Mouse (Mus musculus) heart, embryonic 14.5 days (tissue): ENCODE data around the gene Pcgf2. TPM values are rescaled to one million over a fixed set of nuclear protein-coding genes. Genes with fewer than 3 reads are reported as not detected.
A peak's percentile ranks its signal among the peaks of the same experiment; 100 is the strongest.

Experiments
- ATAC-seq: fragments of 200-750 bp; cut with Nextera tagmentation; 2 replicates; pipeline ENCODE4 v1.8.0; 2017; ENCODE audit warnings: low read depth, moderate TSS enrichment; ENCODE audit not compliant: insufficient number of reproducible peaks, insufficient read depth, low FRiP score
- H3K27ac ChIP-seq, 2 experiments: fragments of 200-500 bp in 1 of 2; fragments of 300-500 bp in 1 of 2; sonication (generic) in 1 of 2; replicated peaks in 1 of 2; 2 replicates each; pipeline ENCODE4 v1.5.1; 2012 to 2014; ENCODE audit warnings: low read depth in 2 of 2, low read length in 2 of 2, control low read depth in 1 of 2, mild to moderate bottlenecking in 1 of 2, mixed read lengths in 1 of 2; ENCODE audit not compliant: control insufficient read depth in 1 of 2, insufficient read depth in 1 of 2
- H3K27me3 ChIP-seq: fragments of 300-500 bp; sonication (generic); 2 replicates; pipeline ENCODE4 v1.6.1; 2014; ENCODE audit warnings: mild to moderate bottlenecking, low read length, control low read depth; ENCODE audit not compliant: control insufficient read depth, insufficient read depth
- H3K36me3 ChIP-seq: fragments of 300-500 bp; sonication (generic); 2 replicates; pipeline ENCODE4 v1.6.1; 2014; ENCODE audit warnings: mild to moderate bottlenecking, control low read depth, low read length, mixed read lengths; ENCODE audit not compliant: control insufficient read depth, insufficient read depth
- H3K4me1 ChIP-seq, 2 experiments: fragments of 200-500 bp in 1 of 2; fragments of 300-500 bp in 1 of 2; sonication (generic) in 1 of 2; 2 replicates each; pipeline ENCODE4 v1.6.1; 2012 to 2014; ENCODE audit warnings: low read length in 2 of 2, control low read depth in 1 of 2, mixed read lengths in 1 of 2; ENCODE audit not compliant: control insufficient read depth in 2 of 2, insufficient read depth in 2 of 2
- H3K4me2 ChIP-seq: fragments of 300-500 bp; sonication (generic); 2 replicates; pipeline ENCODE4 v1.6.1; 2014; ENCODE audit warnings: mild to moderate bottlenecking, low read length
- H3K4me3 ChIP-seq, 2 experiments: fragments of 200-500 bp in 1 of 2; fragments of 300-500 bp in 1 of 2; sonication (generic) in 1 of 2; 2 replicates each; pipeline ENCODE4 v1.5.1; 2012 to 2014; ENCODE audit warnings: low read length in 2 of 2, mild to moderate bottlenecking in 2 of 2, control low read depth in 1 of 2, low read depth in 1 of 2, moderate library complexity in 1 of 2; ENCODE audit not compliant: control insufficient read depth in 1 of 2, insufficient read depth in 1 of 2
- H3K9ac ChIP-seq: fragments of 300-500 bp; sonication (generic); 2 replicates; pipeline ENCODE4 v1.6.1; 2014; ENCODE audit warnings: mild to moderate bottlenecking, low read length
- H3K9me3 ChIP-seq: fragments of 300-500 bp; sonication (generic); 2 replicates; pipeline ENCODE4 v1.6.1; 2016; ENCODE audit warnings: low read length, control low read depth; ENCODE audit not compliant: control insufficient read depth
- WGBS: fragments of 180-500 bp; shearing (Covaris S2); extraction: QIAGEN DNeasy Blood & Tissue Kit; methylation state at CpG from one replicate; pipeline ENCODE4 v1.1.7; 2014; 5-methylcytosine and 5-hydroxymethylcytosine counted together
- polyA plus RNA-seq: library from polyadenylated mRNA; unstranded; fragments of >200 nt; fragmentation: Nextera tagmentation; extraction: Ambion mirVana; gene quantifications from 2 replicates; pipeline ENCODE4 v1.2.1, GENCODE M21; 2014

Pcgf2 gene
- 12.5 and 14.5 TPM in 2 replicates for polyA plus RNA-seq

DNA sequence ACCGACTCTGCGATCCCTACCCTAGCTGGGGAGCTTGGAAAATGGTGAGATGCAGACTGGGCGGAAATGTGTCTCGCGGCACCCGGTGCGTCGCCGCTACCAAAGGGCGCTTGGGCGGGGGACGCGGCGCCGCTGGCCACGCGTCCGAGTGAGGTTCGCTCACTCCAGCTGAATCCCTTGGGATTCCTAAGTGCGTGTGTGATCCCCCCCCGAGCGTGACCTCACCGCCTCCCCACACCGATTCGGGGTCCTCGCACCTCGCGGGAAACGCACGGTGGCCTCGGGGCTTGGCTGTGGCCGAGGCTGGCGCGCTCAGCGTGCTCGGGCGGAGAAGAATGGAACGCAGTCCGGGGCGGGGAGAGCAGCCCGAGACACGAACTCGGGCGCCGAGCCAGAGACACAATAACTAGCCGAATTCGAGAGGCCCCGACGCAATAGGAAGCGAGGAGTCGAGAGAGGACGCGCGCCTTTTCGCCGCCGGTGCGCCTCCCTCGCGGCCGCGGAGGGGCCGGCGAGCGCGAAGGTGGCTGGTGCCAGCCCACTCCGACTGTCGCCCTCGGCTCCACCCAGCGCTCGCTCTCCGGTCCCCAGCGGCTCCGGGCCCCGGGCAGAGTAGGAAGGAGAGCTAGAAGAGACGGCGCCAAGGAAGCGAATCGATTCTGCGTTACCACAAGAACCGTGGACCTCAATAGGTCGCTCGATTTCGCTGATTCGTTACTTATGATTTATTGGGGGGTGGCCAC, at the start of gene Pcgf2:
Pcgf2 (minus strand) TSS at position 495 of the 743 bp plus-strand sequence.
- H3K9ac ChIP-seq: peak within 1 kb of the TSS; percentile 98
- peak within 1 kb of the TSS; percentile 97 to 100 for H3K27ac ChIP-seq
- peak within 1 kb of the TSS; percentile 78 to 90 for H3K4me3 ChIP-seq
- no peaks in the 10 kb centered on the region for H3K9me3 ChIP-seq
- ATAC-seq: peak; percentile 18
- H3K27me3 ChIP-seq: no peaks in the 10 kb centered on the region
- peaks cover 27 to 54% of the 10 kb centered on the region in 2 experiments for H3K4me1 ChIP-seq
- H3K36me3 ChIP-seq: peaks cover 5% of the 10 kb centered on the region; the same call in 1 of the 2 replicates
- H3K4me2 ChIP-seq: peak within 1 kb of the TSS; percentile 95
- under 1% methylated on average over 85 of the region's 85 CpGs for WGBS

GRCm38 (mm10) chr11:97748496-97748895, 48.2 kb upstream of the Pcgf2 start:
- ATAC-seq: no peak
- Histone ChIP-seq H3K4me2 (no peak overlapping the region), H3K4me3 (no peak overlapping the region), H3K9me3 (no peaks in the 10 kb centered on the region), H3K9ac (no peak overlapping the region), H3K36me3 (peaks cover 72% of the 10 kb centered on the region), H3K27me3 (no peaks in the 10 kb centered on the region), H3K4me1 (peaks cover 1 to 6% of the 10 kb centered on the region in 2 experiments), H3K27ac (no peak overlapping the region)
- WGBS: 84% methylated on average over 5 of the region's 5 CpGs

GRCm38 (mm10) chr11:97747773-97748172, 47.5 kb upstream of the Pcgf2 start:
- no peaks in the 10 kb centered on the region for H3K9me3 ChIP-seq
- H3K36me3 ChIP-seq: peaks cover 65% of the 10 kb centered on the region
- WGBS: 82% methylated on average over 8 of the region's 8 CpGs

GRCm38 (mm10) chr11:97745331-97745721, 45.0 kb upstream of the Pcgf2 start:
- no peak overlapping the region for H3K27ac ChIP-seq
- no peak overlapping the region; the same call in 1 of the 2 replicates for H3K9ac ChIP-seq

More at GRCm38 (mm10) chr11:97747773-97748172, 47.5 kb upstream of the Pcgf2 start:
- ATAC-seq: no peak
- Histone ChIP-seq H3K27me3 (no peaks in the 10 kb centered on the region), H3K4me2 (no peak overlapping the region), H3K9ac (no peak overlapping the region), H3K27ac (no peak overlapping the region), H3K4me1 (peaks cover 8 to 13% of the 10 kb centered on the region in 2 experiments), H3K4me3 (no peak overlapping the region)

DNA sequence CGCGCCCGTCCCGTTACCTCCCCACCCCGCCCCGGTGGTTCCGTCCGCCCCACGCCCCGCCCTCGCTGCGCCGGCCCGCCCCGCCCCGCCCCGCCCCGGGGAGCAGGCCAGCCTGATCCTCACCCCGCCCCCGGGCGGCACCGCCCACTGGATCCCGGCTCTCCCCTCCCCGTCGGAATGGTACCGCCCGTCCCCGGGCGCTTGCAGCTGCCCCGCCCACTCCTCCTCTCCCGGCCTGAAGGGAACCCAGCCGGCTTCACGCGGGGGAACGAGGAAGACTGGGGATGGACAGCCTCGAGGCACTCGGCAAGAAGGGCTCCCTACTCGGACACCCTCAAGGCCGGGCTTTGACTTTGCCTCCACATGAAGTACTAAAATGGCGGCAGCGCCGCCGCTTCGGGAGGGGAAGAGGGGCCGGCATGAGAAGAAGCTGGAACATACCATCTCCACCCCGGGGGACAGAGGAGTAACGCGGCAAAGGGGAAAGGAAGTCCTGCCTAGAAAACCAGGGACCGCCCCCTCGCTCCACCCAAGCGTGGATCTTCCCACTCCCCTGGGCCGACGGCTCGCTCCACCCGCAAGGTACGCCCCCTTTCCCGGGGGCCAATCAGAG, 44.5 kb upstream of the Pcgf2 start:
- H3K4me1 ChIP-seq: peaks cover 12 to 19% of the 10 kb centered on the region in 2 experiments
- peak overlapping the region; percentile 94 for H3K4me2 ChIP-seq
- no peaks in the 10 kb centered on the region for H3K9me3 ChIP-seq
- H3K36me3 ChIP-seq: peaks cover 37% of the 10 kb centered on the region
- peak overlapping the region; percentile 83 to 84 for H3K4me3 ChIP-seq
- H3K27ac ChIP-seq: peak overlapping the region; percentile 96 to 98
- H3K27me3 ChIP-seq: no peaks in the 10 kb centered on the region
- ATAC-seq: peak; percentile 96
- WGBS: under 1% methylated on average over 40 of the region's 57 CpGs
- H3K9ac ChIP-seq: peak overlapping the region; percentile 93

More at GRCm38 (mm10) chr11:97745331-97745721, 45.0 kb upstream of the Pcgf2 start:
- H3K4me2 ChIP-seq: peak overlapping the region; percentile 94
- peak overlapping the region; percentile 83 to 84 for H3K4me3 ChIP-seq
- peaks cover 42% of the 10 kb centered on the region for H3K36me3 ChIP-seq
- H3K4me1 ChIP-seq: peaks cover 12 to 19% of the 10 kb centered on the region in 2 experiments
- 7% methylated on average over 13 of the region's 13 CpGs for WGBS
- ATAC-seq: no peak
- H3K27me3 ChIP-seq: no peaks in the 10 kb centered on the region
- H3K9me3 ChIP-seq: no peaks in the 10 kb centered on the region

DNA sequence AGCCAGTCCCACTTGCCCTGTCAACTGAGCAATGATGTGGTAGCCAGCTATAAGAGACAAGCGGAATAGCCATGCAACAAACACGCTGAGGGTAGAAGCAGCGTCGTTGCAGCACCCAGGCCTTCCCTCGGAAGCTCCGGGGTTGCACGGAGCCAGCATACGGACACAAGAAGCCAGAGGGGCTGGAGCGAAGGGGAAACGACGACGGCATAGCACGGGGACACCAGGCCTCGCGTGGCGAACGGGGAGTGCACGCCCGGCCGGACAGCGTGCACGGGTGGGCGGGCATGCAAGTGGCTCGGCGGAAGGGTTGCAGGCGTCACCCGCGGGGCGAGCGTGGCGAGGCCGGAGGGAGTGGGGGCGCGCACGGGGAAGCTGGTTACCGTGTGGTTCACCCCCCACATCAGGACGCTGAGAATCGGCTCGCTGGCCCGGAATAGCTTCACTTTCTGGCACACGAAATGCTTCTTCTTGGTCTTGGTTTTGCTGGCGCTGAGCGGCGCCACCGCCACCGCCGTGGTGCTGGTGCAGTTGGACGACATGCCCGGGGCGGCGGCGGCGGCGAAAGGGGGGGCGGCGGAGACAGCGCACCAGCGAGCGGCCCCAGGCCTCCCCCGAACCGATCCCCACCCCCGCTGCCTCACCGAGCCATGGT, 43.9 kb upstream of the Pcgf2 start, which contains the start of gene Pip4k2b:
Pip4k2b (minus strand) TSS at position 642 of the 655 bp plus-strand sequence.
- Histone ChIP-seq H3K4me3 (peak within 1 kb of the TSS; percentile 83 to 84), H3K9me3 (no peaks in the 10 kb centered on the region), H3K27ac (peak within 1 kb of the TSS; percentile 96 to 98), H3K4me1 (peaks cover 12 to 19% of the 10 kb centered on the region in 2 experiments), H3K36me3 (peaks cover 31% of the 10 kb centered on the region), H3K4me2 (peak within 1 kb of the TSS; percentile 94), H3K9ac (peak within 1 kb of the TSS; percentile 93), H3K27me3 (no peaks in the 10 kb centered on the region)
- peak; percentile 46 for ATAC-seq
- 1% methylated on average over 62 of the region's 63 CpGs for WGBS

GRCm38 (mm10) chr11:97743423-97743822, 43.1 kb upstream of the Pcgf2 start:
- Histone ChIP-seq H3K9me3 (no peaks in the 10 kb centered on the region), H3K9ac (peak overlapping the region; percentile 90), H3K36me3 (peaks cover 23% of the 10 kb centered on the region), H3K4me1 (peaks cover 12 to 19% of the 10 kb centered on the region in 2 experiments), H3K4me2 (peak overlapping the region; percentile 94), H3K27me3 (no peaks in the 10 kb centered on the region), H3K27ac (peak overlapping the region in 1 of 2 experiments; percentile 96; a peak in 1 of 4 replicates), H3K4me3 (peak overlapping the region; percentile 70 to 83)
- no peak for ATAC-seq
- 31% methylated on average over 9 of the region's 9 CpGs for WGBS
